Mouse (Mus musculus) megakaryocyte, embryonic 14.5 days (primary cell): ENCODE results near the gene Akt1. TPM values are rescaled to one million over a fixed set of nuclear protein-coding genes. Genes with fewer than 3 reads are reported as not detected.
A peak's percentile ranks its signal among the peaks of the same experiment; 100 is the strongest.

Experiments used
- H3K27me3 ChIP-seq: replicated peaks from 2 replicates; pipeline ENCODE3; 2012; ENCODE audit warnings: inconsistent platforms
- H3K36me3 ChIP-seq: replicated peaks from 2 replicates; pipeline ENCODE3; 2012; ENCODE audit warnings: low read length, inconsistent platforms, mixed read lengths
- H3K4me1 ChIP-seq: 2 replicates; pipeline ENCODE4 v1.6.1; 2012; ENCODE audit warnings: inconsistent platforms
- H3K4me3 ChIP-seq: replicated peaks from 2 replicates; pipeline ENCODE3; 2012; ENCODE audit warnings: moderate library complexity, mild to moderate bottlenecking, inconsistent platforms
- H3K9me3 ChIP-seq: 2 replicates; pipeline ENCODE4 v1.6.1; 2012; ENCODE audit warnings: inconsistent platforms
- FLI1 ChIP-seq: IDR thresholded peaks from 2 replicates; pipeline ENCODE4 v1.6.1; 2012; ENCODE audit warnings: low read length, inconsistent platforms, mixed read lengths
- GATA1 ChIP-seq: IDR thresholded peaks from 3 replicates; pipeline ENCODE4 v1.6.1; 2012; ENCODE audit warnings: mixed read lengths, low read length, inconsistent platforms, borderline replicate concordance
- polyA plus RNA-seq: library from polyadenylated mRNA; stranded (reverse); fragments of >175 nt; gene quantifications from 2 replicates; pipeline ENCODE4 v1.2.3, GENCODE M21; 2012; ENCODE audit warnings: low replicate concordance; ENCODE audit not compliant: insufficient read depth

Akt1 gene
- polyA plus RNA-seq = 237 and 415 TPM in 2 replicates

- Histone ChIP-seq H3K4me1 (peaks cover 77% of the 10 kb centered on the region), H3K9me3 (no peaks in the 10 kb centered on the region), H3K4me3 (peak within 1 kb of the TSS; percentile 96), H3K27me3 (peaks cover 28% of the 10 kb centered on the region), H3K36me3 (peaks cover 29% of the 10 kb centered on the region)
- no peak for TF ChIP-seq FLI1
- TF ChIP-seq GATA1 = no peak
Observed at GRCm38 (mm10) chr12:112674132-112675011, at the start of gene Akt1. Gene Akt1, minus strand, starts transcription at chr12:112674884.

- Histone ChIP-seq H3K9me3 (no peaks in the 10 kb centered on the region), H3K27me3 (peaks cover 98% of the 10 kb centered on the region), H3K4me1 (peaks cover 28% of the 10 kb centered on the region), H3K36me3 (no peaks in the 10 kb centered on the region), H3K4me3 (no peak overlapping the region)
- TF ChIP-seq GATA1 (no peak), FLI1 (no peak)
Observed at GRCm38 (mm10) chr12:112724077-112724805, 49.6 kb upstream of the Akt1 start.

GRCm38 (mm10) chr12:112723445-112723844, 48.8 kb upstream of the Akt1 start:
- peaks cover 98% of the 10 kb centered on the region for H3K27me3 ChIP-seq
- TF ChIP-seq GATA1 (no peak), FLI1 (no peak)
- peaks cover 28% of the 10 kb centered on the region for H3K4me1 ChIP-seq
- no peaks in the 10 kb centered on the region for H3K9me3 ChIP-seq
- H3K4me3 ChIP-seq = peak overlapping the region; percentile 92
- H3K36me3 ChIP-seq = no peaks in the 10 kb centered on the region

GRCm38 (mm10) chr12:112723028-112723330, 48.3 kb upstream of the Akt1 start:
- Histone ChIP-seq H3K9me3 (no peaks in the 10 kb centered on the region), H3K36me3 (no peaks in the 10 kb centered on the region), H3K4me3 (peak overlapping the region; percentile 92), H3K4me1 (peaks cover 28% of the 10 kb centered on the region), H3K27me3 (peaks cover 95% of the 10 kb centered on the region)
- no peak for TF ChIP-seq GATA1
- TF ChIP-seq FLI1 = no peak

- Histone ChIP-seq H3K4me1 (peaks cover 28% of the 10 kb centered on the region), H3K36me3 (no peaks in the 10 kb centered on the region), H3K27me3 (peaks cover 96% of the 10 kb centered on the region), H3K4me3 (peak overlapping the region; percentile 92), H3K9me3 (no peaks in the 10 kb centered on the region)
- TF ChIP-seq GATA1 = no peak
- TF ChIP-seq FLI1 = no peak
Observed at GRCm38 (mm10) chr12:112722240-112723027, 47.8 kb upstream of the Akt1 start.

GRCm38 (mm10) chr12:112721424-112722239, 46.9 kb upstream of the Akt1 start:
- Histone ChIP-seq H3K4me1 (peaks cover 31% of the 10 kb centered on the region), H3K36me3 (no peaks in the 10 kb centered on the region), H3K9me3 (no peaks in the 10 kb centered on the region), H3K4me3 (peak overlapping the region; percentile 92), H3K27me3 (peaks cover 88% of the 10 kb centered on the region)
- TF ChIP-seq GATA1 (no peak), FLI1 (no peak)

- H3K27me3 ChIP-seq = peaks cover 85% of the 10 kb centered on the region
- peaks cover 31% of the 10 kb centered on the region for H3K4me1 ChIP-seq
- H3K4me3 ChIP-seq = no peak overlapping the region
- TF ChIP-seq GATA1 (no peak), FLI1 (no peak)
- no peaks in the 10 kb centered on the region for H3K36me3 ChIP-seq
- H3K9me3 ChIP-seq = no peaks in the 10 kb centered on the region
Observed at GRCm38 (mm10) chr12:112720890-112721423, 46.3 kb upstream of the Akt1 start.

- H3K27me3 ChIP-seq = peaks cover 86% of the 10 kb centered on the region
- no peaks in the 10 kb centered on the region for H3K36me3 ChIP-seq
- H3K4me1 ChIP-seq = peaks cover 31% of the 10 kb centered on the region
- TF ChIP-seq FLI1 (no peak), GATA1 (no peak)
- no peaks in the 10 kb centered on the region for H3K9me3 ChIP-seq
- no peak within 1 kb of the TSS for H3K4me3 ChIP-seq
Observed at GRCm38 (mm10) chr12:112720216-112720615, 45.5 kb upstream of the Akt1 start, which contains the start of gene Cep170b. Gene Cep170b, plus strand, starts transcription at chr12:112720455.

GRCm38 (mm10) chr12:112718995-112719394, 44.3 kb upstream of the Akt1 start:
- H3K27me3 ChIP-seq = peaks cover 84% of the 10 kb centered on the region
- TF ChIP-seq FLI1 (no peak), GATA1 (no peak)

More at GRCm38 (mm10) chr12:112718995-112719394, 44.3 kb upstream of the Akt1 start:
- Histone ChIP-seq H3K36me3 (no peaks in the 10 kb centered on the region), H3K4me1 (peaks cover 31% of the 10 kb centered on the region), H3K9me3 (no peaks in the 10 kb centered on the region), H3K4me3 (no peak overlapping the region)
